Mouse (Mus musculus): Measurements from ENCODE around the gene Gm960. TPM values are rescaled to one million over a fixed set of nuclear protein-coding genes. Genes with fewer than 3 reads are reported as not detected.
"Not testable (repeated sequence)": the region's sequence is repeated elsewhere in the genome, so short reads cannot be mapped to it uniquely, and the experiment has no call there.

The Gm960 gene
- polyA plus RNA-seq, 1 experiment from 2014 or later: 6.7 TPM

GRCm38 (mm10) chr19:4596071-4596470, 102.4 kb downstream of the Gm960 start:
- no peak overlapping the region for H3K9ac ChIP-seq (ENCODE audit: low read depth, low read length)
- no peak overlapping the region for H3K4me2 ChIP-seq (ENCODE audit: low read length)
- no peak for ATAC-seq
- H3K4me1 ChIP-seq (ENCODE audit: control insufficient read depth, insufficient read depth, low read depth, low read length): no peaks in the 10 kb centered on the region
- no peaks in the 10 kb centered on the region for H3K36me3 ChIP-seq (ENCODE audit: control insufficient read depth, insufficient read depth, low read length)
- WGBS: 83% methylated on average over 2 of the region's 2 CpGs
- no peaks in the 10 kb centered on the region for H3K9me3 ChIP-seq (ENCODE audit: control insufficient read depth, low read length)
- no peaks in the 10 kb centered on the region for H3K27me3 ChIP-seq (replicated peaks; ENCODE audit: control insufficient read depth, insufficient read depth, low read length)
- H3K4me3 ChIP-seq (ENCODE audit: low read length): no peak overlapping the region
- H3K27ac ChIP-seq (ENCODE audit: low read depth, low read length): no peak overlapping the region

GRCm38 (mm10) chr19:4593792-4594522, 104.5 kb downstream of the Gm960 start:
- WGBS: 51% methylated on average over 7 of the region's 7 CpGs
- Histone ChIP-seq H3K4me1 (ENCODE audit: control insufficient read depth, insufficient read depth, low read depth, low read length) (no peaks in the 10 kb centered on the region), H3K4me2 (ENCODE audit: low read length) (no peak overlapping the region), H3K36me3 (ENCODE audit: control insufficient read depth, insufficient read depth, low read length) (no peaks in the 10 kb centered on the region), H3K9ac (ENCODE audit: low read depth, low read length) (no peak overlapping the region), H3K9me3 (ENCODE audit: control insufficient read depth, low read length) (no peaks in the 10 kb centered on the region), H3K27me3 (replicated peaks; ENCODE audit: control insufficient read depth, insufficient read depth, low read length) (no peaks in the 10 kb centered on the region), H3K4me3 (ENCODE audit: low read length) (no peak overlapping the region), H3K27ac (ENCODE audit: low read depth, low read length) (no peak overlapping the region)
- no peak for ATAC-seq

GRCm38 (mm10) chr19:4590025-4590424, 108.4 kb downstream of the Gm960 start:
- 93% methylated on average over 3 of the region's 3 CpGs for WGBS
- Histone ChIP-seq H3K27ac (ENCODE audit: low read depth, low read length) (no peak overlapping the region), H3K9me3 (ENCODE audit: control insufficient read depth, low read length) (no peaks in the 10 kb centered on the region), H3K4me1 (ENCODE audit: control insufficient read depth, insufficient read depth, low read depth, low read length) (no peaks in the 10 kb centered on the region), H3K27me3 (replicated peaks; ENCODE audit: control insufficient read depth, insufficient read depth, low read length) (no peaks in the 10 kb centered on the region), H3K4me3 (ENCODE audit: low read length) (no peak overlapping the region), H3K9ac (ENCODE audit: low read depth, low read length) (no peak overlapping the region), H3K36me3 (ENCODE audit: control insufficient read depth, insufficient read depth, low read length) (no peaks in the 10 kb centered on the region), H3K4me2 (ENCODE audit: low read length) (no peak overlapping the region)
- ATAC-seq: no peak

GRCm38 (mm10) chr19:4589081-4589480, 109.4 kb downstream of the Gm960 start:
- no peaks in the 10 kb centered on the region for H3K4me1 ChIP-seq (ENCODE audit: control insufficient read depth, insufficient read depth, low read depth, low read length)
- no peaks in the 10 kb centered on the region for H3K36me3 ChIP-seq (ENCODE audit: control insufficient read depth, insufficient read depth, low read length)
- H3K27me3 ChIP-seq (replicated peaks; ENCODE audit: control insufficient read depth, insufficient read depth, low read length): no peaks in the 10 kb centered on the region
- no peak overlapping the region for H3K27ac ChIP-seq (ENCODE audit: low read depth, low read length)
- no peak overlapping the region for H3K9ac ChIP-seq (ENCODE audit: low read depth, low read length)
- no peak for ATAC-seq
- no peak overlapping the region for H3K4me2 ChIP-seq (ENCODE audit: low read length)
- no peak overlapping the region for H3K4me3 ChIP-seq (ENCODE audit: low read length)
- no peaks in the 10 kb centered on the region for H3K9me3 ChIP-seq (ENCODE audit: control insufficient read depth, low read length)
- WGBS: 74% methylated on average over 1 of the region's 1 CpGs

DNA sequence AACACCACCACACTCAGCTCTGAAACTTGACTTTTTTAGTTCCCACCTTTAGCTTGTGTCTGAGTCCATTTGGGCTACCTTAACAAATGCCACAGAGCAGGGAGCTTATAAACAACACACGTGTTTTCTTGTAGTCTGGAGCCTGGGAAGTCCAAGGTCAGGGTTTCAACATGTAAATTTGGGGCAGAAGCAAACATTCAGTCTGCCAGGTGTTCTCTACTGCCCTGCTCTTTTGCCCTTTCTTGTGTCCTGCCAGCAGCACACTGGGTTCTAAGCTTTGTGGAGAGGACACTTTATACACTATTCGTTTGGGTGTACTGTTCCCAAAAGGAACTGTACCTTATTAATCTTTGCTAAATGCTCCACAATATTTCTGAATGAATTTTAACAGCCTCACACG, 110.0 kb downstream of the Gm960 start:
- WGBS: 76% methylated on average over 3 of the region's 3 CpGs
- no peaks in the 10 kb centered on the region for H3K36me3 ChIP-seq (ENCODE audit: control insufficient read depth, insufficient read depth, low read length)
- H3K9me3 ChIP-seq (ENCODE audit: control insufficient read depth, low read length): no peaks in the 10 kb centered on the region
- no peak overlapping the region for H3K27ac ChIP-seq (ENCODE audit: low read depth, low read length)
- no peaks in the 10 kb centered on the region for H3K4me1 ChIP-seq (ENCODE audit: control insufficient read depth, insufficient read depth, low read depth, low read length)
- no peak overlapping the region for H3K9ac ChIP-seq (ENCODE audit: low read depth, low read length)
- ATAC-seq: no peak
- no peak overlapping the region for H3K4me3 ChIP-seq (ENCODE audit: low read length)
- H3K27me3 ChIP-seq (replicated peaks; ENCODE audit: control insufficient read depth, insufficient read depth, low read length): no peaks in the 10 kb centered on the region
- no peak overlapping the region for H3K4me2 ChIP-seq (ENCODE audit: low read length)

DNA sequence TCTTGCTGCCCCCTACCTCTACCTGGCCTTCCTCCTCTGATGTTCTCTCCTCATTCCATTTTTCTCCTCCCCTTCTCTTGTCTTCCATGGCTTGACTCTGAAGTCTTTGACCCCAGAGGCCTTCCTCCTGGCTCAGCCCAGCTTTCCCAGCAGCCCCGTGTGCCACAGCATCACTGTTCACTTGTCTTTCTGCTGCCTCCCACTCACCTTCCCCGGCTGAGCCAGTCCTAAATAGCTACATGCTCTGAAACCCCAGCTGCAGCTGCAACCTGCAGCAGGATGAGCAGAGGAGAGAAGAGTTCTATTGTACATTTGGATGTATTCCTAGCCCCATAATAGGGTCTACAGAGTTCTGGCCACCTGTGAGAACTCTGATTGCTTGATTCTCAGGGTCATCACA, 111.0 kb downstream of the Gm960 start:
- Histone ChIP-seq H3K4me2 (ENCODE audit: low read length) (no peak overlapping the region), H3K27me3 (replicated peaks; ENCODE audit: control insufficient read depth, insufficient read depth, low read length) (no peaks in the 10 kb centered on the region), H3K9ac (ENCODE audit: low read depth, low read length) (no peak overlapping the region), H3K4me3 (ENCODE audit: low read length) (no peak overlapping the region), H3K36me3 (ENCODE audit: control insufficient read depth, insufficient read depth, low read length) (no peaks in the 10 kb centered on the region), H3K9me3 (ENCODE audit: control insufficient read depth, low read length) (no peaks in the 10 kb centered on the region), H3K27ac (ENCODE audit: low read depth, low read length) (no peak overlapping the region), H3K4me1 (ENCODE audit: control insufficient read depth, insufficient read depth, low read depth, low read length) (no peaks in the 10 kb centered on the region)
- 66% methylated on average over 2 of the region's 2 CpGs for WGBS
- no peak for ATAC-seq

GRCm38 (mm10) chr19:4586783-4587182, 111.7 kb downstream of the Gm960 start:
- not testable (repeated sequence) for H3K9ac ChIP-seq (ENCODE audit: low read depth, low read length)

GRCm38 (mm10) chr19:4583856-4584255, 114.6 kb downstream of the Gm960 start:
- 64% methylated on average over 2 of the region's 2 CpGs for WGBS
- Histone ChIP-seq H3K4me3 (ENCODE audit: low read length) (no peak overlapping the region), H3K4me1 (ENCODE audit: control insufficient read depth, insufficient read depth, low read depth, low read length) (no peaks in the 10 kb centered on the region), H3K27me3 (replicated peaks; ENCODE audit: control insufficient read depth, insufficient read depth, low read length) (no peaks in the 10 kb centered on the region), H3K36me3 (ENCODE audit: control insufficient read depth, insufficient read depth, low read length) (no peaks in the 10 kb centered on the region), H3K9ac (ENCODE audit: low read depth, low read length) (no peak overlapping the region), H3K4me2 (ENCODE audit: low read length) (no peak overlapping the region), H3K27ac (ENCODE audit: low read depth, low read length) (no peak overlapping the region), H3K9me3 (ENCODE audit: control insufficient read depth, low read length) (no peaks in the 10 kb centered on the region)
- no peak for ATAC-seq

More at GRCm38 (mm10) chr19:4586783-4587182, 111.7 kb downstream of the Gm960 start:
- H3K27ac ChIP-seq (ENCODE audit: low read depth, low read length); H3K36me3 ChIP-seq (ENCODE audit: control insufficient read depth, insufficient read depth, low read length); H3K9me3 ChIP-seq (ENCODE audit: control insufficient read depth, low read length); ATAC-seq; H3K27me3 ChIP-seq (replicated peaks; ENCODE audit: control insufficient read depth, insufficient read depth, low read length); H3K4me1 ChIP-seq (ENCODE audit: control insufficient read depth, insufficient read depth, low read depth, low read length); H3K4me3 ChIP-seq (ENCODE audit: low read length); H3K4me2 ChIP-seq (ENCODE audit: low read length): not testable (repeated sequence)

DNA sequence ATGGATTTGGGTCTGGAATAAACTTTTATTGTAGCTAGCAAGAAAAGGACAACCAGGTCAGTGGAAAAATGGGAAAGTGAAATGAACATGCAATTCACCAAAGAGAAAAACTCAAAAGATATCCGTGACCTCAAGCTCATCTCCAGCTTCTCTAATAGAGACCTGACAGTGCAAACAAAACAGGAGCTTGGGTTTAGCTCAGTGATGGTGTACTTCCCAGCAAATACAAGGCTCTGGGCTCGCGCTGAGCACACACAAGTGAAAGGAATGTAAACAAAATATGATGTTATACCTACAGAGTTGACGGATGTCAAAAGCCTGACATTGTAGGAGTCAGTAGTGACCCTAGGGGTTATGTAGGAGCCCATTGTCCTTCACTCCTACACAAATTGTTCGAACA, 119.2 kb downstream of the Gm960 start:
- H3K9me3 ChIP-seq (ENCODE audit: control insufficient read depth, low read length): no peaks in the 10 kb centered on the region
- H3K4me3 ChIP-seq (ENCODE audit: low read length): no peak overlapping the region
- H3K4me2 ChIP-seq (ENCODE audit: low read length): no peak overlapping the region
- WGBS: 87% methylated on average over 5 of the region's 5 CpGs
- no peaks in the 10 kb centered on the region for H3K27me3 ChIP-seq (replicated peaks; ENCODE audit: control insufficient read depth, insufficient read depth, low read length)
- no peak overlapping the region for H3K27ac ChIP-seq (ENCODE audit: low read depth, low read length)
- no peak for ATAC-seq
- H3K4me1 ChIP-seq (ENCODE audit: control insufficient read depth, insufficient read depth, low read depth, low read length): no peaks in the 10 kb centered on the region
- no peaks in the 10 kb centered on the region for H3K36me3 ChIP-seq (ENCODE audit: control insufficient read depth, insufficient read depth, low read length)
- no peak overlapping the region for H3K9ac ChIP-seq (ENCODE audit: low read depth, low read length)

Data from hindbrain, embryonic 16.5 days (tissue).